Mouse (Mus musculus) forebrain, embryonic 10.5 days (tissue): ENCODE measurements around the gene Satl1. TPM values are rescaled to one million over a fixed set of nuclear protein-coding genes. Genes with fewer than 3 reads are reported as not detected.
"Not testable (repeated sequence)": the region's sequence is repeated elsewhere in the genome, so short reads cannot be mapped to it uniquely, and the experiment has no call there.

Source experiments
- DNase-seq: peaks from one replicate; pipeline ENCODE4 v3.0.0-alpha.2; 2017; ENCODE audit warnings: low spot score; ENCODE audit errors: extremely low spot score
- H3K27ac ChIP-seq: fragments of 300-500 bp; sonication (generic); 2 replicates; pipeline ENCODE4 v1.5.1; 2016; ENCODE audit warnings: mild to moderate bottlenecking
- H3K27me3 ChIP-seq: fragments of 300-500 bp; sonication (generic); 2 replicates; pipeline ENCODE4 v1.6.1; 2016; ENCODE audit warnings: mild to moderate bottlenecking; ENCODE audit not compliant: poor library complexity, severe bottlenecking
- H3K36me3 ChIP-seq: fragments of 300-500 bp; sonication (generic); replicated peaks from 2 replicates; pipeline ENCODE4 v1.6.1; 2016; ENCODE audit warnings: mild to moderate bottlenecking, moderate library complexity
- H3K4me1 ChIP-seq: fragments of 300-500 bp; sonication (generic); 2 replicates; pipeline ENCODE4 v1.6.1; 2016
- H3K4me3 ChIP-seq: fragments of 300-500 bp; sonication (generic); 2 replicates; pipeline ENCODE4 v1.5.1; 2016; ENCODE audit warnings: mild to moderate bottlenecking, moderate library complexity
- H3K9me3 ChIP-seq: fragments of 300-500 bp; sonication (generic); 2 replicates; pipeline ENCODE4 v1.6.1; 2016; ENCODE audit warnings: mild to moderate bottlenecking, moderate library complexity
- WGBS: fragments of 180-500 bp; shearing (Covaris S2); methylation state at CpG from one replicate; pipeline ENCODE4 v1.1.7; 2016; 5-methylcytosine and 5-hydroxymethylcytosine counted together
- polyA plus RNA-seq: library from polyadenylated mRNA; unstranded; fragments of >200 nt; fragmentation: Nextera tagmentation; extraction: Ambion mirVana; gene quantifications from 2 replicates; pipeline ENCODE4 v1.2.1, GENCODE M21; 2016

Satl1 gene
- polyA plus RNA-seq, result not detected in 2 replicates

DNA sequence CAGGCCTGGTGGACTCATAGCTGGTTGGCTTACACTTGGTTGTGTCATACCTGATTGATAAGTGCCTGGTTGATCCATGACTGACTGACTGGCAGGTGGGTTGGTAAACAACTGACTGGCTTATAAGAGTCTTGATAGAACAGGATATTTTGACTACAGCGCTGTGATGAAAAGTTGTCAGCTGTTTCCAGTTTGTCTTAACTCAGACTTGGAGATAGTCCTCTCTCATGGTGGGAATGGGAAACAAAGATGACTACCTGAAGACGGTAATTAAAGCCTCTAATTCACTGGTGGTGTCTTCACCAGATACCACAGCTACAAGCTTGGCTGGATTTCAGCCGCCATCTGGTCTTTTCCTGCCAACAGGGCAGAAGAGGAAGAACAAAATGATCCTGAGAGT is at the start of gene Satl1:
Gene Satl1, minus strand, starts transcription at position 101 of the 400 bp plus-strand sequence.
- Histone ChIP-seq H3K9me3 (no peaks in the 10 kb centered on the region), H3K27ac (no peak within 1 kb of the TSS), H3K36me3 (no peaks in the 10 kb centered on the region), H3K4me3 (no peak within 1 kb of the TSS), H3K4me1 (no peaks in the 10 kb centered on the region), H3K27me3 (no peaks in the 10 kb centered on the region)
- DNase-seq, result no peak
- 90% methylated on average over 3 of the region's 3 CpGs for WGBS

DNA sequence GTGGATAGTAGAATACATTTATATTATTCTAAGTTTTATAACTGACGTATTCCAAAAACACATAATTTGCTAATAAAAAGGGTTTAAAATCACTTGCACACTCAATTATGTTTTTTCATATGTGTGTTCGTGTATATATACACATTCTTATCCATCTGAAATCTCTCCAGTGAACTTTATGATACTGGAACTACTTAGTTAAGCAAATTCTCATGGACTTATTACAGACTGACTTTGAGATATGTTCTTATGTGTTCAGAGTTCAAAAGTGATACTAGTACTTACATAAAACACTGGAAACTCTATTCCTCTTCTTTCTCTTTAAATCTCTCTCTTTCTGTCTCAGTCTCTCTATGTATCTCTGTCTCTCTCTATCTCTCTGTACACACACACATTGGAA is 31.5 kb upstream of the Satl1 start:
- Histone ChIP-seq H3K27ac (no peak overlapping the region), H3K4me3 (no peak overlapping the region), H3K4me1 (no peaks in the 10 kb centered on the region), H3K27me3 (no peaks in the 10 kb centered on the region), H3K36me3 (no peaks in the 10 kb centered on the region), H3K9me3 (no peaks in the 10 kb centered on the region)
- 93% methylated on average over 2 of the region's 2 CpGs for WGBS
- DNase-seq, result no peak

DNA sequence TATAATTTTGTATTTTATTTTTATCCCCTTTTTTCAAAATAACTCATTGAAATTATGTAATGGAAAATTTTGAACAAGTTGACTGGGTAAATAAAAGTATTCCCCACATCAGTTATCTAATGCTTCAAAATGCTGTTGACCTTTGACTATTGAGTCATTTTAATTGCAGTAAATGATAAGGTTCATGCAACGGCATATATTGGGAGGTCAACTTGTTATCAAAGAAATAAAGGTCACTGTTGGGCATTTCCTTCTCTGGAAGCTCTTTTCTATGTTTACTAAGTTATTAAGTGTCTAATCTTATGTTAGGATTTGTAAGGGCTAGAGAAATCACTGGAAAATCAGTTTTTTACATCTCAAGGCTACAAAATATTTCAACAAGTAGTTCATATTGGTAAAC is 31.0 kb upstream of the Satl1 start:
- DNase-seq, result no peak
- WGBS, result 96% methylated on average over 1 of the region's 1 CpGs
- no peak overlapping the region for H3K27ac ChIP-seq
- H3K36me3 ChIP-seq, result no peaks in the 10 kb centered on the region
- no peaks in the 10 kb centered on the region for H3K9me3 ChIP-seq
- H3K4me1 ChIP-seq, result no peaks in the 10 kb centered on the region
- no peak overlapping the region for H3K4me3 ChIP-seq
- H3K27me3 ChIP-seq, result no peaks in the 10 kb centered on the region

DNA sequence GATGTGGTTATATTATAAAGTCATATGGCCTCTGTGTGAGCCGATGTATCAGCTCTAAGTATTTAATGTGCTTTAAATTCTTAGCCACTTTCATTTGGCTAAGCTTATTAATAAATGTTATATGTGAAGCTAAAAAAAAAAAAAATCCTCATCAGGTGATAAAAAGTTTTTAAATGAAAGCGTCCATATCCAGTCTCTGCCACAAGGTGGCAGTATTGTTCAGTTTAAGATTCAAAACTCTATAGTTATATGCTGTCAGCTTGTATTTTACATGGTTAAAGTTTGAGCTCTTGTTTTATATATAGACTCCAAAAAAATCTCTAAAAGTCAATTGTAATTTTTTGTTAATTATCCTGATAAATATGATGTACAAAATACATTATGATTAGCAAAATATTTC is 16.4 kb upstream of the Satl1 start:
- H3K36me3 ChIP-seq, H3K4me1 ChIP-seq, DNase-seq, H3K4me3 ChIP-seq, H3K27me3 ChIP-seq, H3K9me3 ChIP-seq, H3K27ac ChIP-seq: not testable (repeated sequence)
- WGBS, result 40% methylated on average over 2 of the region's 2 CpGs

DNA sequence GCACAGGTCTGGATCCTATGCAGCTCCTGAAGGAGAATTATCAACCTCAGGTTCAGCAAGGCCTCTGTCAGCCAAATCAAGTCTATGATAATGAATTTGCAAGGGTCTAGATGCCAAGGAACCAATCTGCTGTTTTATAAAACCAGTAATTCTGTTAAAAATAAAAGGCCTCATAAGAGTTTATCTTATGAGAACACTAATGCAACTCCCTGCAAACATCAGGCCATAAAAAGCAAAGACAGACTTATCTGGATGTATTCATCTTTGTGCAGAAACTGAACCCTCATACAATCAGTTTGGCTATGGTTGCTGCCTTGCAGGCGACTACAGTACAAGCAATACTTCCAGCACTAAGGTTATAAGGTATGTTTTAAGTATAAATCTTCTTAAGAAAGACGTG is 5.7 kb upstream of the Satl1 start:
- Histone ChIP-seq H3K4me3 (no peak overlapping the region), H3K27me3 (no peaks in the 10 kb centered on the region), H3K36me3 (no peaks in the 10 kb centered on the region), H3K27ac (no peak overlapping the region), H3K9me3 (no peaks in the 10 kb centered on the region), H3K4me1 (no peaks in the 10 kb centered on the region)
- no peak for DNase-seq
- 75% methylated on average over 2 of the region's 2 CpGs for WGBS

DNA sequence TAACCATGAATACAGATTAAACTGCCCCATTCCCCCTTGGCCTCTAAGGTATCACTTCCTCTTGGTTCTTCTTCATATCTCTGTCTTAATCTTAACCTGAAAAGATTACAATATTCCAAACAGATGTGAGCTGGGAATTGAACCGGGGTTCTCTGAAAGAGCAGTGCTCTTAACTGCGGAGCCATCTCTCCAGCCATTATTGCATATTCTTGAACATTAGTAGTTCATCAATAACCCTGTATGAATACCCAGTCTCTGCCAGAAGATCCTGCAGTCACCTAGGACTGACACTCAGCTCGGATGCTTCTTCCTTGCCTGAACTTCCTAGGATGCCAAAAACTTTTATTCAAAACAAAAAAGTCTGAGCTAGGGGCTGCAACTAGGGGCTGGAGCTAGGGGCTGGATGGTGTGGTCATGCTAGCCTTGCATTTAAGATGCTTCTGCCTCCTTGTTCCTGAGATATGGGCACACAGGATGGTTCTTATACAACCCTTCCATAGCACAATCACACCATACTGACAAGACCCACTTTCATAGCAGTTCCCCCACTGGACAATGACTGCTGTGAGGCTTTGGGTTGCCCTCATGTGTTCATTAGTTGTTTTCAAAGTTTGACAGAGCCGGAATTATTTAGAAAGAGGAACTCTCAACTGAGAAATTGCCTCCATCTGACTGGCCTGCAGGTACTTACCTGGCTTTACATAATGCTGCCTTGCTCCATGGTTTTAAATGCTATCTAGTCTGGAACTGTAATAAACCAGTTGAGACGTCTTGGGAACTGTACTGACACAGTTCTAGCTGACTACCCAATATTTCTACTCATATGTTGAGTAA is 35.8 kb downstream of the Satl1 start:
- peak; percentile 49 for DNase-seq
- not testable (repeated sequence) for H3K27me3 ChIP-seq, H3K9me3 ChIP-seq, H3K4me3 ChIP-seq, H3K4me1 ChIP-seq, H3K36me3 ChIP-seq, H3K27ac ChIP-seq
- 87% methylated on average over 5 of the region's 5 CpGs for WGBS

DNA sequence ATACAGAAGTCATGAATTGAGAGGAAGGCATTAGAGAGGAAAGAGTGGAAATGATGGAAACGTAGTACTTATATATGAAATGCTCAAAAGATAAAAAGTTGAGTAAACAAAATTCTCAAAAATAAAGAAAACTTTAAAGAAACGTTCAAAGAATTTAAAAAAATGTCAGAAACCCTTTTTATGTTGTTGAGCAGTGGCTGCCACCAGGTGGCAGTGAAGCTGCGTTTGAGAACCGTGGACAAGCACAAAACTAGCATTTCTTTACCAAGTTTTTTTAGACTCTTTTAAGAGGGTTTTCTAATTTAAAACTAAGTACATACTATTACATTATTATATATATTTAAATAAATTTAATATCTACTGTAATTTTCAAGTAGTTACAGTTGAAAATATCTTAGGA is 38.2 kb downstream of the Satl1 start:
- Histone ChIP-seq H3K36me3 (peaks cover 5% of the 10 kb centered on the region; the same call in 1 of the 2 replicates), H3K27ac (no peak overlapping the region)
- WGBS, result 58% methylated on average over 4 of the region's 4 CpGs

DNA sequence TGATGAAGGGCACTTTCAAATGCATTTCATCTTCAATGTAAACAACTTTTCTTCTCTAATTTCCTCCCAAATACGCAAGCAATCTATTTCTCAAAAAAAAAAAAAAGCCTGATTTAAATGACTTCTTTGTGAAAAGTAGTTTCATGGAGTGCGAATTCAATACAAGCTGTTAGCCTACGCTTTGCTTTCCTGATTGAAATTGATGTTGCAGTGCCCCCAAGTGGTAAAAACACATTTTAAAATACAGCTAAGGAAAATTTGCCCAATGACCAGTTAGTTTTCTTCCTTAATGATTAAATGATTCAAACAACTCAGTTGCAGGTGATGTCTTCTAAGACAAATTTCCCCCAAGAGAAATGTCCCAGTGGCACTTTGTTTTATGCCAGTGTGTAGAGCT is 58.2 kb downstream of the Satl1 start:
- no peak overlapping the region for H3K27ac ChIP-seq

More for the DNA sequence above, 38.2 kb downstream of the Satl1 start:
- no peak for DNase-seq
- Histone ChIP-seq H3K4me3 (no peak overlapping the region), H3K27me3 (no peaks in the 10 kb centered on the region), H3K4me1 (no peaks in the 10 kb centered on the region), H3K9me3 (peaks cover 7% of the 10 kb centered on the region)

DNA sequence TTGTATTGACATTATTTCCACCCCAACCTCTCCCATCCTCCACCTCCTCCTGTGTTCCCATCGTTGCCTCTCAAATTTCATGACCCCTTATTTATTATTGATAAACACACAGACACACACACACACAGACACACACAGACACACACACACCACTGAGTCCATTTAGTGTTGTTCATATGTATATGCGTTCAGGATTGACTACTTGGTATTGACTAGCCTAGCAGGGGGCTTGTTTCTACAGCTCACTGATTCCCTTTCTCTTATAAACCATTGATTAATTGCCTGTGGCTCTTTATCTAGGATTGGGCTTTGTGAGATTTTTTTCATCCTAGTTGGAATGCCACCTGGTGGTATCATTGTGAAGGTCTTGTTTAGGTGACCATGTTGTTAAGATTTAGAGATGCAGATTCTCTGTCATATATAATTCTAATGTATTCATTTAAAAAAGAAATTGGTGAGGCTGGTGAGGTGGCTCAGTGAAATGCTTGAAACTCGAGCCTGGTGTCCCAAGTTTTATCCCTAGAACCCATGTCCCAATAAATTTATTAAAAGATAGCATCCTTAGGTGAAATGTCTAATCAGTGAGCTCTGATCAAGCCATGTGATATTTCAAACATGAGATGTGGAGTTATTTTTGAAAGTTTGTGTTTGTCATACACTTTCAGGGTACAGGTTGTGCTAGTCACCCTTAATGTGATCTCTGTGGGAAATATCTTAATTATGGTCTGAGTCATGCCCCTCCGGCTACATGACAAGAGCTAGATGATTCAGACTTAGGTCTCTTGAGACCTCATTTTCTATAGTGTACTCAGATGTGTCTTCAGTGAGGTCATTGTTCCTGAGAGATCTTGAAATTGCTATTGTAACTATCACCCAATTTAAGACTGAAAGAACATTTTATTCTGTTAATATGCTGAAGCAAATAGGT is 58.8 kb downstream of the Satl1 start:
- Histone ChIP-seq H3K4me1 (no peaks in the 10 kb centered on the region), H3K27ac (no peak overlapping the region), H3K9me3 (no peaks in the 10 kb centered on the region), H3K4me3 (no peak overlapping the region), H3K27me3 (no peaks in the 10 kb centered on the region), H3K36me3 (peaks cover 4% of the 10 kb centered on the region; the same call in 1 of the 2 replicates)
- DNase-seq, result no peak
- 63% methylated on average over 4 of the region's 4 CpGs for WGBS

More for the DNA sequence above, 58.2 kb downstream of the Satl1 start:
- Histone ChIP-seq H3K27me3 (no peaks in the 10 kb centered on the region), H3K4me3 (no peak overlapping the region), H3K36me3 (peaks cover 4% of the 10 kb centered on the region; the same call in 1 of the 2 replicates), H3K9me3 (no peaks in the 10 kb centered on the region), H3K4me1 (no peaks in the 10 kb centered on the region)
- DNase-seq, result no peak
- WGBS, result 42% methylated on average over 3 of the region's 3 CpGs

DNA sequence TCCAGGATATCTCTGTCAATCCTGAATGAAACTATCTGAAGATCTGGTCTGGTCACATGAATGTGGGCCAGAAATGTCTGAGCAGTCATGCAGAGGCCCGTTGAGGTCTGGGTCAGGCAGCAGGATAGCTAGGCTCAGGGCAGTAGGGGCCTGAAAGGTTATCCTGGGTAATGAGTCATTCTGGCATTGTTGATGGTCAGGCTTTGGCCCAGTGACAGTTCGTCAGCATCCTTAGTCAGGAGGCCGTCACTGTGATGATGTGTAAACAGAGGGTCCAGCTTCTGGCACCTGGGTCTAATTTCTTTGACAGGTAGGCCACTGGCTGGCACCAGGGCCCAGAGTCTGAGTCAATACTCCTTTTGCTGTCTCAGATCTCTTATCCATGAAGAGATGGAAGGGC is 67.1 kb downstream of the Satl1 start:
- Histone ChIP-seq H3K9me3 (no peaks in the 10 kb centered on the region), H3K4me3 (no peak overlapping the region), H3K27me3 (no peaks in the 10 kb centered on the region), H3K36me3 (peaks cover 12% of the 10 kb centered on the region; the same call in 1 of the 2 replicates), H3K4me1 (no peaks in the 10 kb centered on the region), H3K27ac (no peak overlapping the region)
- no peak for DNase-seq
- 79% methylated on average over 3 of the region's 3 CpGs for WGBS
